Mouse (Mus musculus) naive thymus-derived CD4-positive, alpha-beta T cell, adult 2 months (primary cell): Measurements from ENCODE around the gene Scaper.
A peak's percentile ranks its signal among the peaks of the same experiment; 100 is the strongest.

Experiments
- DNase-seq: peaks from one replicate; pipeline ENCODE4 v3.0.0-alpha.2; 2011; ENCODE audit warnings: low read depth

Scaper gene

DNA sequence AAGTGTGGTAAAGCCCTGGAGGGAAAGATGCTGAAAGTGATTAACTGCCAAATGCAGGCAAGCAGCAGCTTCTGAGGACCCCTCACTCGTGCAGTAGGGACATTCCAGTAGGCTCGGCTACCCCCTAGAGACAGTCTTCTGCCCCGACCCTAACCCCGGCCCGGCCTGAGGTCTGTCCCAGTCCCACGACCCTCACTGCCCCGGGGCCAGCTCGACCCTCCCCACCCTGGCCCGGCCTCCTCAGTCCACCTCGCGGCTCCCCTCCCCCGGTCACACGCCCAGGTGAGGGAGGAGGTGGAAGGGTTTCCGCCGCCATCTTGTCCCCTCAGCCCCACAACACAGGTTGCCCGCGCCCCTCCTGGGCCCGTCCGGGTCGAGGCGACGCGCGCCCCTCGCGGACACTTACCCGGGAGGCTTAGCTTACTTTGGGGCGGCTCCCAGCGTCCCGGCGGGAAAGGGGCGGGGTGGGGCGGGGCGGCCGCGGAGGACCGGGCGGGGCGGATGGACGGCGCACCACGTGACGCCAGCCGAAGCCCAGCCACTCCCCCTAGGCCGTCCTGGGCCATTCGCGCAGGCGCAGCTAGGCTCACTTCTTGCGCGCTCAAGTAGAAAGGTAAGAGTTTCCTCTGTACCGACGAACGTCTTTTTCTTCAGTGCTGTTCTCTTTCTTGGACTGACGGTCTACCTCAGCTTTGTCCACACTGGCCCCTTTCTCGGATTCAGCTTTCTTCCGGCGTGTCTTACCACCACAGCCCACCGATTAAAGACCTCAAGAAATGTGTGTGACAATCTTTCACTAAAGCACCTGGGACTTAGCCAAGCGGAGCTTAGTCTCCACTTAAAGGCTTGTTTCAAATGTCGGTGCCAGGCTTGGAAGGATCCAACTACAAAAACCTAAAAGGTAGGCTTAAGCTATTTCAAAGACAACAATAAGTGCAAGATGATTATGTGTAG is at the start of gene Scaper:
TSS of gene Scaper (minus strand) at position 456 of the 954 bp plus-strand sequence.
- peak; percentile 96 for DNase-seq

GRCm38 (mm10) chr9:55946819-55947218 is 8.9 kb upstream of the Scaper start:
- peak; percentile 76 for DNase-seq

DNA sequence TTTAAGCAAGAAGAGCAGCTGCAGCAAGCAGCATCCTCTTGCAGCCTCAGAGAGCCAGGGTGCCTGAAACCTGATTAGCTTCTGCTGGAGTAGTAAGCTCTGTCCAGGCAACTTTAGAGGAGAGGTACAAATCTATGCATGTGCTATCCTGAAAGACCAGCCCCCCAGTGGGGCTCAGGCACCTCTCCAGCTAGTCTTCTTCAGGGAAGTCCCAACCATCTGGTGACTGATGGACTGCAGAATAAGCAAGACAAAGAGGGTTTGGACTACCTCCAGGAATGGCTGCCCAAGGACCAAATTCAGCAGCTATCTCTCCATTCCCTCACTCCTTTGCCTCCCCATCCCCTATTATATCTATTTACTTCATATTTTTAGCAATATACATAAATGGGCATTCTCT is 3.4 kb upstream of the Scaper start:
- no peak for DNase-seq

DNA sequence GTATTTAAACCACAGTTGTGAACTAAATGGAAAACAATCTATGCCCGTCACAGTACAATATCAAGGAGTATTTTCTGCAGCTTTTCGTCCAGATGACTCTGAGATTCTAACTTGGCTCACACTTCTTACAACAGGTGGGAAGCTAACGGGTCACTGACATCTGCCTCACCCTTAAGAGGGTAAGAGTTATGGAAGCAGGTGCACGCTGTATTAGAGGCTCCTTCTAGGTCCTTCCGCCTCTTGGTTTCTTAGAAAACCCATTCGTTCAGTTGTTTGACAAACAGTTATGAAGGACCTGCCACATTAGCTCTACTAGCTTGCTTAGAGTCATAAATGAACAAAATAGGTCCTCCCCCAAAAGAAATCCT is 683 bp upstream of the Scaper start:
- no peak for DNase-seq

GRCm38 (mm10) chr9:55937224-55937663 is 675 bp downstream of the Scaper start:
- peak; percentile 36 for DNase-seq

DNA sequence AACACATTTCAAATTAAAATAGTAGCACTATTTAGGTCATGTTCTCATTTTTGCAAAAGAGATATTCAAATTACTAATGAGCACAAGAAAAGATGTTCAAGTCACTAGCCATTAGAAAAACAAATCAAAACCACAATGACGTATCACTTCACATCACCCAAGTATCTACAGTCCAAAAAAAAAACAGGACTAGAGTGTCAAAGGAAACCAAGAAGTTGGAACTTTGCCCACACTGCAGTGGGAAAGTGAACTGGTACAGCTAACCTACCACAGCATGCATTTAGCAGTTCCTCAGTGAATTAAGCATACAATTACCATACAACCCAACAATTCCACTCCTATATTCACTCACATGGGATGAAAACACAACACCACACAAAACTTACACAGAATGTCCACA is 5.4 kb downstream of the Scaper start:
- no peak for DNase-seq

DNA sequence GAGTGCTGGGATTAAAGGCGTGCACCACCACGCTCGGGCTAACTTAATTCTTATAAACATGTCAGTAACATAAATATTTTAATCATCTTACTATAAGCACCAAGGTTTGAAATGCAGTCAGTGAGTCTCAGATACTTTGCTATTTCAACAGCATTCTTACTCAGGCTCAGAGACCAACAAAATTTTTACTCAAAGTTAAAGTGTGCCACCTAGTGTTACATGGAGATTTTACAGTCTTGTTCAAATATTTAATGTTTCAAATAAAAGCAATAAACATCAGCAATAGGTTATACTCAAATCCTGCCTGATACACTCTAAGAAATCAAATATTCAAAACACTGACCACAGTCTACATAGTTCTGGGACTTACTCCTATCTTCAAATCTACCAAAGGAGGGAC is 19.3 kb downstream of the Scaper start:
- DNase-seq: peak; percentile 59

DNA sequence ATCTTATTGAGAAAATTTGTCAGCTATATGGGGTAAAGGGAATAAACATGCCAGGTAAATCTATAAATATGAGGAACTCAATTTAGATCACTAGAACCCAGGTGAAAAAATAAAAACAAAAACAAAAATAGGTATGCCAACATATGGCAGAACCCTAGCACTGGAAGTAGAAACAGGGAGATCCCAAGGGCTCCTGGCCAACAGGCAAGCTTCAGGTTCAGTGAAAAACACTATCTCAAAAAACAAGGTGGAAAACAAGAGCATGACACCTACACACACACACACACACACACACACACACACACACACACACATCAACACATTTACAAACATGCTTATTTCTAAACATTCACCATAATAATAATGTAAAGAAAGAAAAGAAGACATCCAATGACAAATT is 21.2 kb downstream of the Scaper start:
- no peak for DNase-seq

DNA sequence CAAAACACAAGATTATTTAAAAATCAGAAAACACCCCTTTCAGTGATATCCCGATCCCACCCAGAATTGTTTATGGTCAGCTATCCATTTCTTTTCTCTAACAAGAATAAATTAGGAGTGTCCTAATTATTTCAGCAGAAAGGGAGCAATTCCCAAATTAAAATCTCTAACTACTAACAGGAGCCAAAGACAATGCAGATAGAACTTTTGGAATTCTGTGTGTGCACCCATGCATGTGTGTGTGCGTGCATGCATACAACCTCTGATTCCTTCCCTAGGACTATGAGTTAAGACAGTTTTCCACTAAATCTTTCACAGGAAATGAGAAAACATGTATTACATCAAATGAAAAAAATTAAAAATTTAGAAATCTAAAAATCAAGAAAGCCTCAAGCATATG is 26.4 kb downstream of the Scaper start:
- no peak for DNase-seq

- DNase-seq: no peak
These were observed 35.0 kb downstream of the Scaper start for GRCm38 (mm10) chr9:55902964-55903363.

GRCm38 (mm10) chr9:55901588-55901987 is 36.3 kb downstream of the Scaper start:
- DNase-seq: no peak

- no peak for DNase-seq
These were observed 37.4 kb downstream of the Scaper start for GRCm38 (mm10) chr9:55900531-55900930.

GRCm38 (mm10) chr9:55878066-55878465 is 59.9 kb downstream of the Scaper start:
- no peak for DNase-seq

DNA sequence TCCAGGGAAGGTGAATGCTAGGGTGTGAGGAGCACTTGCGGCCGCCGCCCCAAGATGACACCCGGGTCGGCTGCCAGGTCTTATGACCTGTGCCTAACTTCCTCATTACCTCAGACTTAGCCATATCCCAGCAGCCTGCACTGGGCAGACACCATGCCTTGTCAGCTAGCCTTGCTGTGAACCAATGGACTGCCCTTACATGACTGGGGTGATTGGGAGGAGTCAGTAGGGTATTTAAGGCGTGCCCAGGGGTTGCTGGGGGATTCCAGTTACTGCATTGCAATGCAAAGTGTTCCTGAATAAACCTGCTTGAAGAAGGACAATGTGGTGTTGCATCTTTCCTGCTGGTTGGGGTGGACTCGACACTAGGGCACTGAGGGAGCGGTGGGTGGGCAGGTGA is 148.5 kb downstream of the Scaper start:
- DNase-seq: no peak

- no peak for DNase-seq
These were observed 225.9 kb downstream of the Scaper start for GRCm38 (mm10) chr9:55712016-55712415.

DNA sequence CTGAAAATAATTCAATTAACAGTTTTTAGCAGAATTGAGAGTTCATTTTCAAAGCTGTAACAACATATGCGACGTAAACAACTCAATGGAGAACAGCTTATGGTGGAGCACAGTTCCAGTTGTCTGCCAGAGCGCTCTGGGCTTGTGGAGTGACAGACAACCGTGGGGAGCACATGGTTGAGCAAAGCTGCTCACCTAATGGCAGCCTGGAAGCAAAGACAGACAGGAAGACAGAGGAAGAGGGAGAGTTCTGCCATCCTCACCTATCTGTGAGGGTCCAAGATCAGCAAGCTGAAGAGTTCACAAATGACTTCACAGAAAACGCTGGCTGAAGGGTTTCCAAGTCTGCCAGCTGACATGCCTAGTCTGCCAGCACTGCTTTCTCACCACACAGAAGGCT is 227.4 kb downstream of the Scaper start:
- DNase-seq: no peak

- DNase-seq: no peak
These were observed 231.3 kb downstream of the Scaper start for GRCm38 (mm10) chr9:55706603-55707002.

GRCm38 (mm10) chr9:55695307-55695706 is 242.6 kb downstream of the Scaper start:
- DNase-seq: no peak

DNA sequence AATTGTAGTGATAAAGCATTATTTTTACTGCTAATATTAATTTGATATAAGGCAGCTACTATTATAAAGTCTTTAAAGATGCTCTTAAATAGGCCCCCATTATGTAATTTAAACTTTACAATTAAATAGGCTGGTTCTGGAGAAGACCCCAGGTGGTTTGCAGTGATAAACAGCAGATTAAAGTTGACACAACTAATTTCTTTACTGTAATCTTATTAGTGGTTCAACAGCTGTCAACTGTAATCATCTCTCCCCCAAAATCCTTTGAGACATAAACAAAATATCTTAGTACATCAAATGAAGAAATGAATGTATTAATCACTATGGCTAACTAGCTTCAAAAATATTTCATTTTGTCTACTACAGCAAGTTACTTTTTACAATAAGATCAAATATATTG is 260.8 kb downstream of the Scaper start:
- DNase-seq: no peak

- DNase-seq: no peak
These were observed 291.5 kb downstream of the Scaper start for GRCm38 (mm10) chr9:55646444-55646843.

DNA sequence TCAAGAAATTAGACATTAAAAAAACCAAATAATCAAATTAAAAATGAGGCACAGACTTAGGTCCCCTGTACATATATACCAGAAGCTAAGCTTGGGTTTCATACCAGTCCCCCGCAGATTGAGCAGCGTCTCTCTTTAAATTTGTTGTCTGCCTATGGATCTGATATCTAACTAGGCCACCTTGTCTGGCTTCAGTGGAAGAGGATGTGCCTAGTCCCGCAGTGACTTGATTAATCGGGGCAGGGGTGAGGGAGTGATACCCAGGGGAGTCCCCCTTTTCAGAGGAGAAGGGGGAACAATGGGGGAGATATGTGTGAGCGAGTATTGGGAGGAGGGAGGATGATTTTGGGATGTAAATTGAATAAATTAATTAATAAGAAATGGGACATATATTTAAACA is 310.9 kb downstream of the Scaper start:
- DNase-seq: no peak

- no peak for DNase-seq
These were observed 323.2 kb downstream of the Scaper start for GRCm38 (mm10) chr9:55614711-55615110.

- DNase-seq: no peak
These were observed 328.2 kb downstream of the Scaper start for GRCm38 (mm10) chr9:55609751-55610150.
